Mouse (Mus musculus): ENCODE measurements at regions not wholly inside any gene's neighbourhood (a gene's known extent, or its start where the extent isn't known, plus 50 kb on each side); places are given as distances from the start of the nearest gene placed in this dataset.

DNA sequence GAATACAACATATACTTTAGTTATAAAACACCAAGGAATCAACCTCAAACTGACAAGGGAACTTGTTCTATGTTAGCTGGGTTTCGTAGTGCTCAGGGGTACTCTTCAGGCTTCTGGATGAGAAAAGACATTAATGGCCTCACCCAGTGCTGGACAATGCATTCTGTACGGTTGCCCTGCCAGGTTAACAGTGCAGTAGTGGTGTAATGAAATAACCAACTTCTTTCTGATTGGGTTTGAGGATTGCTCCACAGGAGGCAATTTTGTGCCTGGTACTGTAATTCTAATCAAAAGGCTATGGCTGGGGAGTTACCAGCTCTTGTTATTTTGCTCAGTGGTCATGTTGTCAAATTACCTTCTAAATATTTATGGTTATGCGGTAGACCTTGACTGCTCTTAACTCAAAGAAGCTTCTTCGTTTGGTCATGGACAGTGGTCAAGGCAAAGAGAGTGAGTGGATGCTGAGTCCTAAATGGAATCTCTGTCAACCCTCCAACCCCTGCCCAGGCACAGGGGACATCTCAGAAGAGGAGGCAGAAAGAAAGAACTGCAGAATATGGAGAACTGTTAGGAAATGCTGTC lies 158.8 kb upstream of the B3gat2 start:
- DNase-seq: no peak

DNA sequence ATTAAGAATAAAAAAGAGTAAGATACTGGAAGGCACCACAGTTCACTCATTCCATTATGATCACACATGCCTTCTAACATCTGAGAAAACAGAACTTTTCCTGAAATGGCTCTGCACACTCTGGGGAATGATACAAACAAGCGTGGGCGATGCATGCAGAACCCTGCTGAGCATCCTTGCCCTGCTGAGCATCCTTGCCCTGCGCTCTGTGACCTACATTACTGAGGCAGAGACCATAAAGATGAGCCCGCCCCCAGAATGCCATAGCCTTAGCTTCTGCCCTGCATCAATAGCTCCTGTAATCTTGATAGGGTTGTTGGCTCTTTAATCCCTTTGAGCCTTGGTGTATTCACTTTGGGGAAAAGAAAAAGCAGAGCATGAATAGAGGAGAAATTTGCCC lies 132.2 kb upstream of the B3gat2 start:
- no peak for DNase-seq

DNA sequence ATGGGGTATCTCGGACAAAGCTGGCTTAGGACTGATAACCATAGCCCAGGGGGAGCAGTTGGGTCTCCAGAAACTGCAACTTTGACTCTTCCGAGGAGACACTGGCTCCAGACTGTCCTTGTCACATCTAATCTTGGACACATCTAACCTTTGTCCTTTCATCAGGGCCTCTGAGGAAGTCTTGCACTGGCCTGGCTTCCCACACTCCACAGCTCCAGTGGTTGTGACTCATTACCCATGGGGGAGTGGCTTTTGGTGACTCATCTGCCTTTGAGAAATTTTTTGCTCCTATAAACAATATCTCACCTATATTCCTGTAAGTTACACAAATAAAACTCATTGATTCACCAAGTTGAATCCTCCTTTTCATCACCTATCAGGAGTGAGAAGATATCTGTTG lies 116.5 kb upstream of the B3gat2 start:
- no peak for DNase-seq

DNA sequence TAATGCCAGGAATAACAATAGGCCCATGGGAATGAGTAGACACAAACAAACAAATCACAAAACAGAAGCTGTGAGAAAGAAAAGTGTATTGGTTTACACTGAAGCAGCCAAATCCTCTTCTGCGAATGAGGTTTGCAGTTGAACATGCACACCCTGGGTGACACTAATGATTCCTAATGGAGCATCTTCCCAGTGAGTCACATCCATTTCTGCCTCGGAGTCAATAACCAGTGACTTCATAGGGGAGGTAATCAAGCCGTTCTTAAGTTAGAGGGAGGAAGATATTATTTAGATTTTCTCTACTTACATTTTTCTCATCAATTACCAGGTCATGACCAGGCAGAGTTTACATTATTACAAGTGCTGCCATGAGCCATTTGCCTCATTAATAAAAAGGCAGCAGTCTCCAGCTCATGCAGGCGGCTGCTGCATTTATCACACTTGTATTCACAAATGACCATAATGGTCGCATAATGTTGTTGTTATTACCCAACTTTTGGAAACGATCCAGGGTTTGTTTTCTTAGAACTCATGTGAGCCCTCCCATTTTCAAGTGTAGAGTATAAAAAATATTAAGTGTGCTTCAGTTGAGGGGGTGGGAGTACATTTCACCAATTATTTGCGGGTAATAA lies 112.6 kb upstream of the B3gat2 start:
- no peak for DNase-seq

DNA sequence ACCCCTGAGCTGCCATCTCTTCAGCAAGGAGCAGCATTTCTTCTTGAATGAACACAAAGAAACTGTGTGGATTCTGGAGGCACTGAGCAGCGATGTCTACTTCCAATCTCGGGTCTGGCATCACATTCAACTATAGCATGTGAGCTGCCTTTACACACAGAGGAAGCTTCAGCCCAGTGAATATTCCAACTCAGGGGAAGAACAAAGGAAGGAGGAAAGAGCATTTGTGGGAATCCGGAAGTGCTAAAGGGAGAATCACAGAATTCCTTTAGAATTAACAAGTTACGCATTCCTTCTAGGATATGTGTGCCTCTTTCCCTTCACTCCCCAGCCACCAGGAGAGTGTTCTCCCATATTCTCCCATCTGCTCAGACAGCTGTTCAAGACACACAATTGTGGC lies 111.7 kb upstream of the B3gat2 start:
- no peak for DNase-seq

DNA sequence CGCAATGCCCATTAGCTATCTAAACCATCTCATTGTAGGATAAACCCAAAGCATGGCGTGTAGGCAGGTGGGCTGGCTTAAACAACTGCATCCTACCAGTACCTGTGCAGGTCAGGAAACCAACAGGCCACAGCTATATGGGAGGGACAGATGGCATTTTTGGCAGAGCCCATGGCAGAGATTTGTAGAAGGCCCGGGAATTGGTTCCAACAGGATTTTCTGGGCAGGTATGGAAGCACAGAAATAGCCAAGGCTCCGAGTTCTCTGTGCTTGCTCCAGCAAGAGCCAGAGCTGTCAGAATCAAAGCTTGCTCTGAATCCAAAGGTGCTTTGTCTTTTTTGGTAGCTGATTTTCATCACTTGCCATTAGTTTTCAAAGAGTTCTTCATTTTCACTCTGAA lies 107.9 kb upstream of the B3gat2 start:
- DNase-seq: no peak

DNA sequence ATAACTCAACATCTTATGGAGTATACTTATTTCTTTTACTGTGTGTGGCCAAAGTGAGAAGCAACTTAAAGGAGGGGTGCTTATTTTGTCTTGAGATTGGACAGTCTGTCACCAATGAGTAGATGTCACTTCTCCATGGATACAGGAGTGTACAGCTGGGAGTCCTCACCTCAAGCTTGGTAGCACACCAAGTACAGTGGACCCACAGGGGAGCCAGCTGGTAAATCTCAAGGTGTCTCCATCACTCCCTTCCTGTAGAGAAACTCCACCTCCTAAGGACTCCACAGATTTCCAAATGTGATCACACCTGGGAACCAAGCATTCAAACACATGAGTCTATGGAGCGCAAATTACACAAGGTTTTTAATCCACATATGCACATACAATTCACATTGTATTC lies 105.8 kb upstream of the B3gat2 start:
- no peak for DNase-seq

DNA sequence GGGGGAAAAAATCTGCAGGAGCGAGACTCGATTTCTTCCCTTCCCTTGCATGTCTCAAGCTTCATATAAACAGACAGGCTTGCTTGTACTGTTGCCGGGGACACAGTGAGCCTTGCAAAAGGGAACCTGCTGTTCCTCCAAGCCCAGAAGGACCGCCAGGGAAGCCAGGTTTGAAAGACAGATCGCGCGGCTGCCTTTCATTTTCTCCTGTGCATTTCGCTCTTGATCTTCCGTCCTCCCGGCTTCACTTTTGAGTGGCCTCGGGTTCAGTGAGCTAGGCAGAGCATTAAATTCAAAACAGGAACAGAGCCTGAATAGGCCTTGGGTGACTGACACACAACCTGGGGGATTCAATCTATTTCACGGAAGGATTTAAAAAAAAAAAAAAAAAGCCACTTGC lies 105.3 kb upstream of the B3gat2 start:
- peak; percentile 26 for DNase-seq

DNA sequence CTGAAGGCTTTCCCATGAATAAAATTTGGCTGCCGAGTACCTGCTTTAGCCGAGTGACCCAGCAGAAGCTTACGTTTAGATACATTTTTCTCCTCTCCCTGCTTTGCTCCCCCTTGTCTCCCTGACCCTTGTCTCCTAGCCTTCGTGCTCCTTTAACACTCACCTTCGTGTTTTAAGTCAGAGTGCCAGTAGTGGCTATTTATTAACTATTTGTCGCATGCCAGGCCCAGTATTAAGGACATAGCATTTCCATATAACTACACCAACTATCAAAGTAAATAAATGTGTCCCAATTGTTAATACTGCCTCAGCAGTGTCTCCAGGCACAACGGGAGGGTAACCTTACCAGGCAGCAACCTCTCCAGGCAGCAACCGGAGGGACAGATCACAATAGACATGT lies 104.8 kb upstream of the B3gat2 start:
- DNase-seq: no peak

DNA sequence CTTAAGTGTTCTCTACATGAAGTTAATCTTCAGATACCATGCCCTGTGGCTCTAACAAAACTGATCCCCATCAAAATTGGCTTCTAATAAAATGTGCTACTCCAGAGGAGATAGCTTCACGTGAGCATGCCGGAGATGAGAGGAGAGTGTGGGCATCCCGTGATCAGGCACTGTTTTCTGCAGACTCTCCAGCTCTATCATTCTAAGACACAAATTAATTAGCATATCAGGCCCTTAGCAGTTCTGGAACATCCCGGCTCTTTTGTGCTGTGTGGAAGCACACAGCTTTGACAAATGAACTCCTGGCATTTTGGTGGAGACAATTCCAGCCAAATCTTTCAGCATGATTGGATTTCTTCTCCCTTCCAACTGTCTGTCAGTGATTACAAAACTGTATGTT lies 91.0 kb upstream of the B3gat2 start:
- no peak for DNase-seq

DNA sequence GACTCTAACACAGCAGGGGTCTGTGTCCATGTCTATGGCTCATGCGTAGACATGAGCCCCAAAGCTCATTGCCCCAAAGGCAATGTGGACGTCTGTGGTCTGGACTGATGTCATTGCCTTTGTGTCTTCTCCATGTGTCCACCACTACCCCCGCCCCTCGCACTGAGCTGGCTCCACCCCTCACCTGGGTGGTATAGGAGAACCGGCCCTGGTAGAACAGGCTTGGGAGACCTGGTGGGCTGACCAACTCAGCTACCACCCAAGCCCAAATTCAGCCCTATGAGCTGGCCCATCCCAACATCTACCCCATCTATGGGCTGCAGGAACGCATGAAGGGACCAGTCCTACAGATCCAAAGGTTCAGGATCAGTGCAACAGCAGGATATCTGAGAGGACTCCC lies 87.2 kb upstream of the B3gat2 start:
- no peak for DNase-seq

DNA sequence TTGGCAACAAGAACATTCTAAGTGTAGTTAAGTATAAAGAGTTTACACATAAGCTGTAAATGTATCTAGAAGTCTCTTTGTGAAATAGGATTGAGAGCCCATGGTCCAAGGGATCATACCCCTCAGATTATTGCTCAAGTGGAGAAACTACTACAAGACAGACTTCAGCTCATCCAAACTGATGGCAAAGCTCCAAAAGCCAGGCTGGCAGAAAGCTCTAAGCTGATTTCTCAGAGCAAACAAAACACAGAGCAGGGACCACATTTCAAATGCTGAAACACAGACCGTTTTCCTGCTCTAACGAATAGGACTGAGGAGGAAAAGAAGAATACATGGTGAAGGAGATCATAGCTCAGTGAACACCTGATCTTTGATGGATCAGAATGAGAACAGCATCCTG lies 85.3 kb upstream of the B3gat2 start:
- no peak for DNase-seq

DNA sequence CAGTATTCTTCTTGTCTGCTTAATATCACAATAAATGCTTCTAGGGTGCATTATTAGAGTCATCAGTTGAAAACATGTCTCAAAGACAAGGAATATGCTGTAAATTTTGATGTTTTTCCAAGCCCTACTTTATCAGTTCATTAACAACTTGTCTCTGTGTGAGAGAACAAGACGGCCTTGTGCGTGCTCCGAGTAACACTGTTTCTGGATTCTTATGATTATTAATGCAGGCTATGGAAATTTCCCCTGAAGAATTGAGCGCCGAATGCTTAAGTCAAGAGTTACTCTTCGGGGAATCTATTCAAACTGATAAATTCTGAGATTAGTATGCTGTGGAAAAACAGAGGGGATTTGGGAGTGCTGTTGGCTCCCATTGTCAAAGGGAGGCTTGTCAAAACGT lies 72.2 kb upstream of the B3gat2 start:
- DNase-seq: no peak

DNA sequence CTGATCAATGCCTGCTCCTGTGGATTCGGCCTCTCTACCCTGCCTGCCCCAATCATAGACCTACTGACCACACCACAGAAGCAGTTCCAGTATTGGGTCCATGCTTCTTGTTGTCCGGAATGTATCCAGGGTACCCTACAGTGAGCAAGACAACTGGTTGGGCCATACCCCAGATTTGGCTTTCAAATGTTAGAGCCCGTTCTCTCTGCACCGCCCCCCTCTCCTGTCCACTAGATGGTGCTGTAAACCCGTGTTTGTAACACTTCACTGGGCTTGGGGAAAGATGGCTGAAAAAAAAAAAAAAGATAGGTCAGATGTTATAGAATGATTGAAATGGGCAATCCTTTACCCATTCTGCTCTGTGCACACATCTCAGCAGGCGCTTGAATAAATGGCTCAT lies 56.1 kb upstream of the B3gat2 start:
- peak; percentile 61 for DNase-seq

DNA sequence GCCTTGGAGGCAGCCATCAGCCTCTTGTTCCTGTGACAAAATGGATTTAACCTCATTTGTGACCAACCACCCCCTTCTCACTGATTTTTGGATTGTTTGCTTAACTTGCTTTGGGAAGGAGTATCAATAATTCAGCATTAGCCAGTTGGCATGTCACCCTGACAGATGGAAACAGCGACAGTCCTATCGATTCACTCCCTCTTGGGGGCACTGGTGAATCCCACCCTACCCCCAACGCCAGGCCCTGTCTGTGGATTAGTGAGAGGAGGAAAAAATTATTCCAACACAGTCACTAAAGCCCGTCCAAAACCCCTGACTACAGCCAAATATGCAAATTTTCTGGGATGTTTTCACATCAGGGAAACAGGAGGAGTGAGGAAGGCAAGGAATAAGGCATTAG lies 55.1 kb upstream of the B3gat2 start:
- no peak for DNase-seq
